Comparison of ENCODE assay signal across 9 mouse cellular contexts in genomic region chr4:57901210-57901609, GRCm38 (mm10). TPM values are rescaled to one million over a fixed set of nuclear protein-coding genes. Genes with fewer than 3 reads are reported as not detected.
DNase-seq lines count a peak whose midpoint lies in the region; ATAC-seq and TF ChIP-seq lines count a peak whose summit lies in the region.
"Had no signal": no experiment of that assay in that cellular context is flagged by ENCODE, and none has a peak within 500 bp of the region (broad histone marks: within the 10 kb centered on the region; RNA-seq: fewer than 3 reads in every experiment).

No protein-coding gene starts in this region.

- no peaks in the 10 kb centered on the region for H3K36me3 ChIP-seq in midbrain, embryonic 10.5 days
- H3K36me3 ChIP-seq in midbrain, embryonic 16.5 days (ENCODE audit: control insufficient read depth, insufficient read depth, low read length), result no peaks in the 10 kb centered on the region
- H3K36me3 ChIP-seq in hindbrain, embryonic 11.5 days (ENCODE audit: control insufficient read depth, insufficient read depth, low read length), result no peaks in the 10 kb centered on the region
- H3K36me3 ChIP-seq in liver, postnatal 0 days (replicated peaks; ENCODE audit: insufficient read depth, low read length), result no peaks in the 10 kb centered on the region

- peak; percentile 40 to 42 for DNase-seq in adrenal gland, adult 18-20 months (ENCODE audit: low spot score in 2 of 2)
- no peak for DNase-seq in adrenal gland, adult 8-10 months
- peak; percentile 48 for DNase-seq in midbrain, embryonic 10.5 days (ENCODE audit: low spot score)
- DNase-seq in cerebellum, adult 2 months, result peak; percentile 23 to 47
- DNase-seq in hindbrain, embryonic 11.5 days (ENCODE audit: low spot score), result peak; percentile 66
- peak; percentile 50 for DNase-seq in liver, postnatal 0 days
- peak; percentile 59 for DNase-seq in right cerebral cortex, postnatal 4 days

- TF ChIP-seq POLR2A in cerebellum, adult 2 months (IDR thresholded peaks at IDR 0.05; ENCODE audit: borderline replicate concordance, insufficient read depth, low read length), result no peak

- 13% methylated on average over 4 of the region's 4 CpGs for WGBS in midbrain, embryonic 10.5 days
- 15% methylated on average over 4 of the region's 4 CpGs for WGBS in midbrain, embryonic 16.5 days
- WGBS in cerebellum, adult 2 months, result 6% methylated on average over 4 of the region's 4 CpGs
- WGBS in hindbrain, embryonic 11.5 days, result 14% methylated on average over 4 of the region's 4 CpGs
- 4% methylated on average over 4 of the region's 4 CpGs for WGBS in liver, postnatal 0 days (ENCODE audit: insufficient replicate concordance)

- TF ChIP-seq EP300 in liver, postnatal 0 days (IDR thresholded peaks at IDR 0.05; ENCODE audit: low read depth), result no peak

- no peak overlapping the region for H3K4me2 ChIP-seq in midbrain, embryonic 16.5 days (ENCODE audit: low read length)
- no peak overlapping the region for H3K4me2 ChIP-seq in hindbrain, embryonic 11.5 days (replicated peaks; ENCODE audit: low read depth, low read length)
- H3K4me2 ChIP-seq in liver, postnatal 0 days (ENCODE audit: low read depth, low read length), result no peak overlapping the region

- TF ChIP-seq CTCF in cerebellum, adult 2 months (IDR thresholded peaks at IDR 0.05; ENCODE audit: borderline replicate concordance, insufficient read depth, low read depth, low read length), result peak; percentile 90
- peak; percentile 79 for TF ChIP-seq CTCF in liver, postnatal 0 days (IDR thresholded peaks at IDR 0.05; ENCODE audit: low read depth)

- no peak overlapping the region for H3K4me3 ChIP-seq in midbrain, embryonic 10.5 days
- no peak overlapping the region for H3K4me3 ChIP-seq in midbrain, embryonic 16.5 days (ENCODE audit: low read depth, low read length)
- H3K4me3 ChIP-seq in cerebellum, adult 2 months (replicated peaks; ENCODE audit: insufficient read depth, low read depth, low read length), result no peak overlapping the region
- no peak overlapping the region for H3K4me3 ChIP-seq in hindbrain, embryonic 11.5 days (ENCODE audit: low read depth, low read length)
- H3K4me3 ChIP-seq in liver, postnatal 0 days (ENCODE audit: low read depth, low read length), result no peak overlapping the region

- no peak overlapping the region for H3K27ac ChIP-seq in midbrain, embryonic 10.5 days (replicated peaks)
- no peak overlapping the region for H3K27ac ChIP-seq in midbrain, embryonic 16.5 days (ENCODE audit: low read length)
- no peak overlapping the region for H3K27ac ChIP-seq in cerebellum, adult 2 months (ENCODE audit: insufficient read depth, low read length)
- H3K27ac ChIP-seq in hindbrain, embryonic 11.5 days (ENCODE audit: low read depth, low read length), result no peak overlapping the region
- H3K27ac ChIP-seq in liver, postnatal 0 days (ENCODE audit: low read depth), result no peak overlapping the region

- H3K4me1 ChIP-seq in midbrain, embryonic 10.5 days, result peaks cover 11% of the 10 kb centered on the region
- no peaks in the 10 kb centered on the region for H3K4me1 ChIP-seq in midbrain, embryonic 16.5 days (ENCODE audit: control insufficient read depth, insufficient read depth, low read length)
- H3K4me1 ChIP-seq in cerebellum, adult 2 months (ENCODE audit: control insufficient read depth, insufficient read depth, low read length), result no peaks in the 10 kb centered on the region
- H3K4me1 ChIP-seq in hindbrain, embryonic 11.5 days (replicated peaks; ENCODE audit: control insufficient read depth, insufficient read depth, low read length), result no peaks in the 10 kb centered on the region
- H3K4me1 ChIP-seq in liver, postnatal 0 days (ENCODE audit: insufficient read depth), result no peaks in the 10 kb centered on the region

- H3K27me3 ChIP-seq in midbrain, embryonic 10.5 days (ENCODE audit: low read depth, poor library complexity, severe bottlenecking), result 0 out of 2 replicates have a peak, but pooled peaks cover 3% of the 10 kb centered on the region
- no peaks in the 10 kb centered on the region for H3K27me3 ChIP-seq in midbrain, embryonic 16.5 days (ENCODE audit: control insufficient read depth, insufficient read depth, low read depth, low read length)
- H3K27me3 ChIP-seq in cerebellum, adult 2 months (ENCODE audit: control insufficient read depth, insufficient read depth, low read length), result no peaks in the 10 kb centered on the region
- H3K27me3 ChIP-seq in hindbrain, embryonic 11.5 days (ENCODE audit: control insufficient read depth, insufficient read depth, low read length), result no peaks in the 10 kb centered on the region
- H3K27me3 ChIP-seq in liver, postnatal 0 days (ENCODE audit: insufficient read depth, low read length), result no peaks in the 10 kb centered on the region

- no peak overlapping the region for H3K9ac ChIP-seq in midbrain, embryonic 16.5 days (ENCODE audit: low read depth, low read length)
- no peak overlapping the region for H3K9ac ChIP-seq in hindbrain, embryonic 11.5 days (ENCODE audit: low read depth, low read length)
- no peak overlapping the region for H3K9ac ChIP-seq in liver, postnatal 0 days (replicated peaks)

- ATAC-seq in midbrain, embryonic 16.5 days, result no peak
- ATAC-seq in hindbrain, embryonic 11.5 days (ENCODE audit: low FRiP score), result peak; percentile 44; the same call in 1 of the 2 replicates
- ATAC-seq in liver, postnatal 0 days, result no peak

- H3K9me3 ChIP-seq in midbrain, embryonic 10.5 days (replicated peaks), result no peaks in the 10 kb centered on the region
- no peaks in the 10 kb centered on the region for H3K9me3 ChIP-seq in midbrain, embryonic 16.5 days (replicated peaks; ENCODE audit: control insufficient read depth, low read length, poor library complexity, severe bottlenecking)
- H3K9me3 ChIP-seq in hindbrain, embryonic 11.5 days (ENCODE audit: control insufficient read depth, low read length), result no peaks in the 10 kb centered on the region
- no peaks in the 10 kb centered on the region for H3K9me3 ChIP-seq in liver, postnatal 0 days (ENCODE audit: low read length)

RNA-seq across cellular contexts. Expression of gene D630039A03Rik, which starts 14.9 kb away (rescaled TPM):
- 10 to 100 TPM in 1 of 2 experiments, 1 to 10 TPM in 1; 9.7 to 14.0 TPM for total RNA-seq in adrenal gland, adult 18-20 months (2021)
- total RNA-seq in adrenal gland, adult 8-10 months (2022), result 10 to 100 TPM; 13.0 to 17.0 (median 15.0) TPM
- polyA plus RNA-seq in midbrain, embryonic 10.5 days (2016; fragmentation: Nextera tagmentation; extraction: Ambion mirVana), result 0.07 and 0.10 TPM in 2 replicates
- 0.11 TPM in 1 of 2 replicates, not detected in the other for polyA plus RNA-seq in midbrain, embryonic 16.5 days (2015; fragmentation: Nextera tagmentation; extraction: Ambion mirVana)
- 0.54 and 0.86 TPM in 2 replicates for polyA plus RNA-seq in cerebellum, adult 2 months (2012; rRNA removed)
- polyA plus RNA-seq in hindbrain, embryonic 11.5 days (2014; fragmentation: Nextera tagmentation; extraction: Ambion mirVana), result 0.13 and 0.31 TPM in 2 replicates
- polyA plus RNA-seq in liver, postnatal 0 days (2015; fragmentation: Nextera tagmentation; extraction: Ambion mirVana), result 1.5 and 1.6 TPM in 2 replicates
- total RNA-seq: gastrocnemius, postnatal 36 days had no signal

RNA-seq across cellular contexts. Expression of gene Txn1, which starts 55.0 kb away (rescaled TPM):
- total RNA-seq in adrenal gland, adult 18-20 months (2021), result 100 to 1,000 TPM; 260 to 272 TPM
- total RNA-seq in adrenal gland, adult 8-10 months (2022), result 100 to 1,000 TPM; 215 to 295 (median 238) TPM
- 382 and 417 TPM in 2 replicates for polyA plus RNA-seq in midbrain, embryonic 10.5 days (2016; fragmentation: Nextera tagmentation; extraction: Ambion mirVana)
- 289 and 307 TPM in 2 replicates for polyA plus RNA-seq in midbrain, embryonic 16.5 days (2015; fragmentation: Nextera tagmentation; extraction: Ambion mirVana)
- 119 and 125 TPM in 2 replicates for polyA plus RNA-seq in cerebellum, adult 2 months (2012; rRNA removed)
- polyA plus RNA-seq in hindbrain, embryonic 11.5 days (2014; fragmentation: Nextera tagmentation; extraction: Ambion mirVana), result 393 and 394 TPM in 2 replicates
- 228 and 231 TPM in 2 replicates for polyA plus RNA-seq in liver, postnatal 0 days (2015; fragmentation: Nextera tagmentation; extraction: Ambion mirVana)
